Mouse (Mus musculus) cerebellum, adult 2 months (tissue): Measurements from ENCODE around the gene Alg14. TPM values are rescaled to one million over a fixed set of nuclear protein-coding genes. Genes with fewer than 3 reads are reported as not detected.

Experiments used
- DNase-seq, 2 experiments: peaks; one replicate each; pipeline ENCODE4 v3.0.0; 2021
- H3K27ac ChIP-seq: fragments of 200-500 bp; 2 replicates; pipeline ENCODE4 v1.5.1; 2012; ENCODE audit warnings: low read length, control low read depth, inconsistent platforms; ENCODE audit not compliant: insufficient read depth
- H3K27me3 ChIP-seq: fragments of 200-500 bp; 2 replicates; pipeline ENCODE4 v1.6.1; 2012; ENCODE audit warnings: inconsistent platforms, mild to moderate bottlenecking, low read length, moderate library complexity; ENCODE audit not compliant: control insufficient read depth, insufficient read depth
- H3K4me1 ChIP-seq: fragments of 200-500 bp; 2 replicates; pipeline ENCODE4 v1.6.1; 2011; ENCODE audit warnings: low read length; ENCODE audit not compliant: control insufficient read depth, insufficient read depth
- H3K4me3 ChIP-seq: fragments of 200-500 bp; replicated peaks from 2 replicates; pipeline ENCODE3; 2011; ENCODE audit warnings: mild to moderate bottlenecking, low read depth, low read length, control low read depth; ENCODE audit not compliant: insufficient read depth
- CTCF ChIP-seq: fragments of 200-500 bp; IDR thresholded peaks from 2 replicates; pipeline ENCODE4 v1.5.1; 2011; ENCODE audit warnings: low read depth, mild to moderate bottlenecking, control low read depth, low read length, moderate library complexity, borderline replicate concordance; ENCODE audit not compliant: insufficient read depth
- POLR2A ChIP-seq: fragments of 200-500 bp; IDR thresholded peaks from 2 replicates; pipeline ENCODE4 v1.6.1; 2011; ENCODE audit warnings: low read length, control low read depth, borderline replicate concordance; ENCODE audit not compliant: insufficient read depth
- WGBS: fragments of 180-500 bp; shearing (Covaris S2); methylation state at CpG from one replicate; pipeline ENCODE4 v1.1.7; 2018; 5-methylcytosine and 5-hydroxymethylcytosine counted together
- polyA plus RNA-seq: library from polyadenylated mRNA; depleted of rRNA; stranded (reverse); fragments of >200 nt; gene quantifications from 2 replicates; pipeline ENCODE4 v1.2.3, GENCODE M21; 2012

The Alg14 gene
- polyA plus RNA-seq, 1 experiment = 27.1 TPM

DNA sequence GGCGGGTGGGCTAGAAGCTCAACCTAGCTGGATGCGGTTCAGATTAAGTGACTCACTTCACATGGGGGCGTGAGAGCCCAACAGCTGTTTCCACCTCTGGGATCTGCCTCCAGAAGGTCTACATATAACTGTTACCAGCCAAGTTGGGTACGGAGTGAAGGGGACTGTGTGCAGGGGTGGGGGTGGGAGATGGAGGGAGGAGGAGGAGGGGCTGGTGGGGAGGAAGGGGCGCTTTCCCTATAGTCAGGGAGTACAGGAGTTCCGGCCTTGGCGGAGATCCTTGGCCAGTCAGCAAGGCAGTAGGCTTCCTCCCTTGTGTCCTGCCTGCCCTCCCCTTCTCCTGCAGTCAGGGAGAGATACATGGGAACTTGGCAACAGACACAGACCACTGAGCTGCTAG is 99.2 kb downstream of the Alg14 start:
- no peak for TF ChIP-seq POLR2A
- TF ChIP-seq CTCF = no peak
- DNase-seq = no peak
- no peak overlapping the region for H3K27ac ChIP-seq
- 23% methylated on average over 7 of the region's 7 CpGs for WGBS
- H3K4me3 ChIP-seq = no peak overlapping the region
- no peaks in the 10 kb centered on the region for H3K4me1 ChIP-seq
- no peaks in the 10 kb centered on the region; the same call in 1 of the 2 replicates for H3K27me3 ChIP-seq

DNA sequence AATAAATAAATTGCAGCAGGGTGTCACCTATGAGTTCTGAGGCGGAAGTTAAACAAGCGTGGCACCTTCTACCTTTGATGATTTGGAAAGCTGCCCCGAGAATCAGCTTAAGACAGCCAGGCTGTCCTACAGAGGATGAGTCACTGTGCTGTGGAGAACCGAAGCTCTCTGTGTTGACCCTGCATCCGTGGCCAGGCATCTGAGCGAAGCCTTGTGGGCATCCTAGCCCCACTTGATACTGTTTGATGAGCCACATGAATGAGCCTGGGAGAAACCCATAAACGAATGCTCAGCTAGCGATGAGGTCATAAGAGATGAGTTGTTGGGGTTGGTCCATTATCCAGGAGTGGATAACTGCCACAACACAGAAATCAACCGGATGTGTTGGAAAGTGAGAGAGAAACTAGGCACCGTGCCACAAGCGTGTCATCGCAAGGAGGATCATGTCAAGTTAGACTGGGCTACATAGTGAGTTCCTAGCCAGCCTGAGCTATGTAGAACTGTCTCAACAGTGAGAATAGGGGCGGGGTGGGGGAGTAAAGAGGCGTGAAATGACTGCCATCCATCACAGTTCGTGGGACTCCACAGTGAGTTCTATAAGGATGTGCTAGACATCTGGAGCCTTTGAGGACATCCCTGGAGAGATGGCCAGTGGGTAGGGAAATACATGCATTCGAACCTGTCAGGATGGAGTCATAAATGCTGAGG is 104.2 kb downstream of the Alg14 start:
- Histone ChIP-seq H3K27ac (no peak overlapping the region), H3K4me1 (no peaks in the 10 kb centered on the region), H3K27me3 (no peaks in the 10 kb centered on the region), H3K4me3 (no peak overlapping the region)
- 46% methylated on average over 16 of the region's 16 CpGs for WGBS
- no peak for TF ChIP-seq CTCF
- no peak for TF ChIP-seq POLR2A
- DNase-seq = no peak

DNA sequence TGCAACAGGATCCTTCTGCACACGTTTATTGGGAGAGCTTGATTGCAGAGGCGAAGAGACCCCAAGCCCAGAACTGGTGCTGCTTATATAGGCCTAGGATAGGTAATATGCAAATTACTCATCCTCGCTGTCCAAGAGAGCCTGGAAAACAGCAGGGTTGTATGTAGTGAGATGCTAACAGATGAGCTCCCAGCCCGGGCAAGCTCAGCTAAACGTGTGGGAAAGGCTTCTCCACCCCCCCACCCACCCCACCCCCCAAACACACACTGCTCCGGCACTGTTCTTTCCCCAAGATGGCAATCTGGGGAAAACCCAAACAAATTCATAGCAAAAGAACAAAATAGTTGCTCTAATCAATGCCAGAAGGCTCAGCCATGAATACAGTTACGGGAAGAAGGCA is 105.0 kb downstream of the Alg14 start:
- 61% methylated on average over 7 of the region's 7 CpGs for WGBS
- H3K4me3 ChIP-seq = no peak overlapping the region
- DNase-seq = no peak
- TF ChIP-seq CTCF (no peak), POLR2A (no peak)
- H3K4me1 ChIP-seq = no peaks in the 10 kb centered on the region
- no peaks in the 10 kb centered on the region for H3K27me3 ChIP-seq
- no peak overlapping the region for H3K27ac ChIP-seq

DNA sequence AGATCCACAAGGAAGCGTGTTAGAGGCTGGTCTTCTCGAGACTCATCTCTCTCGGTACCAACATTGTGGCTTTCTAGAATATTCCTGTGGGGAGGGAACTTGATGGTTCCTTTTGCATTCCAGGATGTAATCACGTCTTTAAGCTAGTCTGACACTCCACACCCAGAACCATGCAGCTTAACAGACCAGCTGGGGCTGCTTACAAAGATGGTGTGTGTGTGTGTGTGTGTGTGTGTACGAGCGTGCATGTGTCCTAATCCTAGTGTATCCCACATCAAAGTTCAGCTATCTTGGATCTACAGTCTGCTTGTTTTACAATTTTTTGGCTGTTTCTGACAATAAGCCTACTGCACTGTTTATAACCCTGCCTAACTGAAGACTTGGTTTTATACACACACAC is 105.4 kb downstream of the Alg14 start:
- H3K27me3 ChIP-seq = no peaks in the 10 kb centered on the region
- WGBS = 82% methylated on average over 6 of the region's 6 CpGs
- TF ChIP-seq POLR2A (no peak), CTCF (no peak)
- H3K4me1 ChIP-seq = no peaks in the 10 kb centered on the region
- DNase-seq = no peak
- no peak overlapping the region for H3K27ac ChIP-seq
- H3K4me3 ChIP-seq = no peak overlapping the region

DNA sequence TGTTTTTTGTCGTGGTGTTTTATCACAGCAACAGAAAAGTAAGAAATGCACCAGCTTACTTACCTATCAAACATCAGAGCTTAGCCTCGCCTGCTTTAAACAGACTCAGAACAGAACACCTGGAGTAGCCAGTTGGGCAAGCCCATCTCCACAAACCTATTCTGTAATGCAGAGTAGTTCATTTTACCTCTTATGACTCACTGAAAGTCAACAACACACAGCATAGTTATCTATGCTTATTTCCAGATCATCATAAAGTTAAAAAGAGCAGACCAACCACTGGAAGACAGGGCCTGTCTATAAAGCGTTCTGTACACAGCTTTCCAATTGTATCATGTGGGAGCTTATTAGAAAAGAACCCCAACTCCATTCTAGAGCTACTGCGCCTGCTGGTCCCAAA is 109.8 kb downstream of the Alg14 start:
- Histone ChIP-seq H3K4me1 (no peaks in the 10 kb centered on the region), H3K27me3 (no peaks in the 10 kb centered on the region), H3K27ac (no peak overlapping the region), H3K4me3 (no peak overlapping the region)
- TF ChIP-seq CTCF (no peak), POLR2A (no peak)
- WGBS = 84% methylated on average over 4 of the region's 4 CpGs
- no peak for DNase-seq

DNA sequence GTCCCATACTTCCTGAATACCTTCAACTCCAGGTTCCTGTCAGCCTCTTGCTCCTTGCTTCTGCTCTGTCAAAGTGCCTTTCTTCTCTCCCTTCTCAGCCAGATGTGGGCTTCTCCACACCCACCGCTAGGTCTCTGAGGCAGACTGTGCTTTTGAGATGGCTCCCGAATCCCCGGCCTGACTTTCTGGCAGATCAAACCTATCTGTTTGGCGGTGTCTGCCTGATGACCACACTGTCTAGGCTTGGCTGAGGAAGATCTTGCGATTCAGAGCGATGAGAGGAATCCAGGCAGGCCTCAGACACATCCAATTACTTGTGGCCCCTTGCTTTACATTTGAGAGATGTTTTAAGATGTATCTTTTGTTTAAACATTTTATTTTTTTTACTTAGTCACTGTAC is 110.5 kb downstream of the Alg14 start:
- WGBS = 78% methylated on average over 6 of the region's 6 CpGs
- Histone ChIP-seq H3K27me3 (no peaks in the 10 kb centered on the region), H3K4me1 (no peaks in the 10 kb centered on the region), H3K27ac (no peak overlapping the region), H3K4me3 (no peak overlapping the region)
- no peak for DNase-seq
- no peak for TF ChIP-seq POLR2A
- TF ChIP-seq CTCF = no peak

DNA sequence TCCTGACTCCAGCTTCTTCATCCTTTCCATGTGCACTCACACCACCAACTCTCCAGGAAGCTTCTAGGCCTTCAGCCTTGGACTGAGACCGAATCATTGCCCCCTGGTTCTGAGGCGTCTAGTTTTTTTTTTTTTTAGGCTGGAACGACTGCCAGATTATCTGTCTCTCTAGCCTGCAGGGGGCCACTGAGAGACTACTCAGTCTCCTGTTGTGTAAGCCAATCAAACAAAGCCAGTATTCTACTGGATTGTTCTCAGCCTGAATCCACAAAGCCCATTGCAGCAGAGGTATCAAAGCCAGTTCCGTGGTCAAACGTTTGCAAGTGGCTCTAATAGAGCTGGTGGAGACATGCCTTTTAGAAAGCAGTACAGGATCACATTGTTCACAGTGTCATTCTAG is 111.9 kb downstream of the Alg14 start:
- Histone ChIP-seq H3K27ac (no peak overlapping the region), H3K4me3 (no peak overlapping the region), H3K27me3 (no peaks in the 10 kb centered on the region), H3K4me1 (no peaks in the 10 kb centered on the region)
- no peak for TF ChIP-seq POLR2A
- TF ChIP-seq CTCF = no peak
- 19% methylated on average over 5 of the region's 5 CpGs for WGBS
- DNase-seq = no peak

DNA sequence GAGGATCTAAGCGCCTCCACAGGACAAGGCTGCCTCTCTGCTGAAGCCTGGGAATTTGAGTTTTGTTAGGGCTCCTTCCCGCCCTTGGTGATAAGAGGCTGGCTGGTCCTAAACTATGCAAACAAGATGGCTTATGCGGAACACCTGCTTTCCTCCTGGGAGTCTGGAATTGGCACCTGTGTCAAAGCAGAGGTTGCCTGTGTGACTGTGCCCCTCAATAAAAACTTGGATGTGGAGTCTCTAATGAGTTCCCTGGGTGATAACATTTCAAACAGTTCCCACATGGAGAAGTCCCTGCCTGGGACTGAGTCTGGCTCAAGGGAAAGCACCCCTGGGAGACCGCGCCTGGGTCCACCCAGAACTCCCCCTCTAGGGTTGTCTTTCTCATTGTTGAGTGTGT is 113.5 kb downstream of the Alg14 start:
- Histone ChIP-seq H3K27ac (no peak overlapping the region), H3K4me1 (no peaks in the 10 kb centered on the region), H3K4me3 (no peak overlapping the region), H3K27me3 (no peaks in the 10 kb centered on the region)
- no peak for TF ChIP-seq CTCF
- TF ChIP-seq POLR2A = no peak
- DNase-seq = no peak
- WGBS = 89% methylated on average over 5 of the region's 5 CpGs
